Mouse (Mus musculus) midbrain, embryonic 10.5 days (tissue): ENCODE measurements around the gene Gm853. TPM values are rescaled to one million over a fixed set of nuclear protein-coding genes. Genes with fewer than 3 reads are reported as not detected.

ENCODE experiments used
- DNase-seq: peaks from one replicate; pipeline ENCODE4 v3.0.0-alpha.2; 2017; ENCODE audit warnings: low spot score
- H3K27ac ChIP-seq: fragments of 300-500 bp; sonication (generic); replicated peaks from 2 replicates; pipeline ENCODE4 v1.5.1; 2016; ENCODE audit warnings: mild to moderate bottlenecking
- H3K27me3 ChIP-seq: fragments of 300-500 bp; sonication (generic); 2 replicates; pipeline ENCODE4 v1.6.1; 2016; ENCODE audit warnings: low read depth, mild to moderate bottlenecking; ENCODE audit not compliant: poor library complexity, severe bottlenecking
- H3K36me3 ChIP-seq: fragments of 300-500 bp; sonication (generic); 2 replicates; pipeline ENCODE4 v1.6.1; 2016; ENCODE audit warnings: mild to moderate bottlenecking, moderate library complexity
- H3K4me1 ChIP-seq: fragments of 300-500 bp; sonication (generic); 2 replicates; pipeline ENCODE4 v1.6.1; 2016
- H3K4me3 ChIP-seq: fragments of 300-500 bp; sonication (generic); 2 replicates; pipeline ENCODE4 v1.5.1; 2016; ENCODE audit warnings: mild to moderate bottlenecking, moderate library complexity
- H3K9me3 ChIP-seq: fragments of 300-500 bp; sonication (generic); replicated peaks from 2 replicates; pipeline ENCODE4 v1.6.1; 2016; ENCODE audit warnings: mild to moderate bottlenecking
- WGBS: fragments of 180-500 bp; shearing (Covaris S2); methylation state at CpG from one replicate; pipeline ENCODE4 v1.1.7; 2016; 5-methylcytosine and 5-hydroxymethylcytosine counted together
- polyA plus RNA-seq: library from polyadenylated mRNA; unstranded; fragments of >200 nt; fragmentation: Nextera tagmentation; extraction: Ambion mirVana; gene quantifications from 2 replicates; pipeline ENCODE4 v1.2.1, GENCODE M21; 2016

The Gm853 gene
- 0.31 TPM in 1 of 2 replicates, not detected in the other for polyA plus RNA-seq

GRCm38 (mm10) chr4:130222179-130222578, at the start of gene Gm853:
Gene Gm853, minus strand, starts transcription at chr4:130222401.
- Histone ChIP-seq H3K4me3 (no peak within 1 kb of the TSS), H3K36me3 (no peaks in the 10 kb centered on the region), H3K27ac (no peak within 1 kb of the TSS), H3K4me1 (no peaks in the 10 kb centered on the region), H3K27me3 (no peaks in the 10 kb centered on the region), H3K9me3 (no peaks in the 10 kb centered on the region)
- 55% methylated on average over 4 of the region's 4 CpGs for WGBS
- DNase-seq, result no peak

- peaks cover 52% of the 10 kb centered on the region for H3K4me1 ChIP-seq
- H3K27ac ChIP-seq, result no peak overlapping the region
- H3K36me3 ChIP-seq, result 0 out of 2 replicates have a peak, but pooled peaks cover 4% of the 10 kb centered on the region
- WGBS, result 86% methylated on average over 6 of the region's 6 CpGs
- no peaks in the 10 kb centered on the region for H3K9me3 ChIP-seq
- no peak for DNase-seq
- H3K4me3 ChIP-seq, result no peak overlapping the region
- H3K27me3 ChIP-seq, result peaks cover 38% of the 10 kb centered on the region
These were observed 48.6 kb upstream of the Gm853 start for GRCm38 (mm10) chr4:130270611-130271347.

- Histone ChIP-seq H3K9me3 (no peaks in the 10 kb centered on the region), H3K27me3 (peaks cover 33% of the 10 kb centered on the region), H3K27ac (no peak overlapping the region), H3K36me3 (0 out of 2 replicates have a peak, but pooled peaks cover 4% of the 10 kb centered on the region), H3K4me3 (no peak overlapping the region), H3K4me1 (peaks cover 51% of the 10 kb centered on the region)
- 87% methylated on average over 8 of the region's 8 CpGs for WGBS
- no peak for DNase-seq
These were observed 47.9 kb upstream of the Gm853 start for GRCm38 (mm10) chr4:130270089-130270488.

- Histone ChIP-seq H3K36me3 (0 out of 2 replicates have a peak, but pooled peaks cover 5% of the 10 kb centered on the region), H3K4me1 (peaks cover 51% of the 10 kb centered on the region), H3K27me3 (peaks cover 38% of the 10 kb centered on the region), H3K9me3 (no peaks in the 10 kb centered on the region), H3K27ac (no peak overlapping the region), H3K4me3 (no peak overlapping the region)
- no peak for DNase-seq
- WGBS, result 89% methylated on average over 10 of the region's 10 CpGs
These were observed 46.5 kb upstream of the Gm853 start for GRCm38 (mm10) chr4:130268736-130269135.

GRCm38 (mm10) chr4:130267069-130267468, 44.9 kb upstream of the Gm853 start:
- H3K36me3 ChIP-seq, result peaks cover 21% of the 10 kb centered on the region
- H3K27ac ChIP-seq, result peak overlapping the region; percentile 46; the same call in 1 of the 2 replicates
- peaks cover 35% of the 10 kb centered on the region for H3K27me3 ChIP-seq
- no peaks in the 10 kb centered on the region for H3K9me3 ChIP-seq
- no peak overlapping the region for H3K4me3 ChIP-seq
- no peak for DNase-seq
- 81% methylated on average over 7 of the region's 7 CpGs for WGBS
- H3K4me1 ChIP-seq, result peaks cover 43% of the 10 kb centered on the region

- DNase-seq, result no peak
- 47% methylated on average over 9 of the region's 9 CpGs for WGBS
- H3K4me1 ChIP-seq, result peaks cover 43% of the 10 kb centered on the region
These were observed 44.4 kb upstream of the Gm853 start for GRCm38 (mm10) chr4:130266601-130267000.

GRCm38 (mm10) chr4:130264698-130265349, 42.6 kb upstream of the Gm853 start:
- Histone ChIP-seq H3K27me3 (peaks cover 31% of the 10 kb centered on the region), H3K9me3 (no peaks in the 10 kb centered on the region), H3K4me3 (peak overlapping the region; percentile 34), H3K4me1 (peaks cover 43% of the 10 kb centered on the region), H3K27ac (peak overlapping the region; percentile 42), H3K36me3 (peaks cover 34% of the 10 kb centered on the region)
- 25% methylated on average over 24 of the region's 24 CpGs for WGBS
- peak; percentile 77 for DNase-seq

More at GRCm38 (mm10) chr4:130266601-130267000, 44.4 kb upstream of the Gm853 start:
- Histone ChIP-seq H3K36me3 (peaks cover 26% of the 10 kb centered on the region), H3K9me3 (no peaks in the 10 kb centered on the region), H3K4me3 (peak overlapping the region; percentile 9; the same call in 1 of the 2 replicates), H3K27ac (no peak overlapping the region; the same call in 1 of the 2 replicates), H3K27me3 (peaks cover 35% of the 10 kb centered on the region)

- Histone ChIP-seq H3K36me3 (peaks cover 41% of the 10 kb centered on the region), H3K4me1 (peaks cover 43% of the 10 kb centered on the region), H3K4me3 (0 out of 2 replicates have a peak overlapping the region, but pooled peaks have one; percentile 34), H3K27ac (peak overlapping the region; percentile 42), H3K9me3 (no peaks in the 10 kb centered on the region), H3K27me3 (peaks cover 31% of the 10 kb centered on the region)
- 19% methylated on average over 11 of the region's 11 CpGs for WGBS
- no peak for DNase-seq
These were observed 41.9 kb upstream of the Gm853 start for GRCm38 (mm10) chr4:130264131-130264530.

- H3K9me3 ChIP-seq, result no peaks in the 10 kb centered on the region
- no peak overlapping the region for H3K4me3 ChIP-seq
- no peak overlapping the region for H3K27ac ChIP-seq
- H3K27me3 ChIP-seq, result peaks cover 25% of the 10 kb centered on the region
- no peak for DNase-seq
- H3K4me1 ChIP-seq, result peaks cover 18% of the 10 kb centered on the region
- 36% methylated on average over 5 of the region's 5 CpGs for WGBS
- H3K36me3 ChIP-seq, result peaks cover 76% of the 10 kb centered on the region
These were observed 38.2 kb upstream of the Gm853 start for GRCm38 (mm10) chr4:130260406-130260805.

GRCm38 (mm10) chr4:130252441-130253157, 30.4 kb upstream of the Gm853 start:
- WGBS, result 63% methylated on average over 8 of the region's 8 CpGs
- no peak for DNase-seq
- Histone ChIP-seq H3K27ac (no peak overlapping the region), H3K4me1 (peaks cover 6% of the 10 kb centered on the region; the same call in 1 of the 2 replicates), H3K36me3 (peaks cover 52% of the 10 kb centered on the region), H3K9me3 (no peaks in the 10 kb centered on the region), H3K4me3 (no peak overlapping the region), H3K27me3 (no peaks in the 10 kb centered on the region)

GRCm38 (mm10) chr4:130251763-130252162, 29.6 kb upstream of the Gm853 start:
- Histone ChIP-seq H3K4me3 (no peak overlapping the region), H3K4me1 (peaks cover 6% of the 10 kb centered on the region; the same call in 1 of the 2 replicates), H3K27me3 (no peaks in the 10 kb centered on the region), H3K9me3 (no peaks in the 10 kb centered on the region), H3K27ac (no peak overlapping the region), H3K36me3 (peaks cover 44% of the 10 kb centered on the region)
- DNase-seq, result no peak
- 35% methylated on average over 3 of the region's 3 CpGs for WGBS

GRCm38 (mm10) chr4:130251172-130251705, 29.0 kb upstream of the Gm853 start:
- DNase-seq, result no peak
- H3K4me1 ChIP-seq, result peaks cover 6% of the 10 kb centered on the region; the same call in 1 of the 2 replicates
- H3K27ac ChIP-seq, result no peak overlapping the region
- H3K4me3 ChIP-seq, result no peak overlapping the region
- H3K27me3 ChIP-seq, result no peaks in the 10 kb centered on the region
- WGBS, result 51% methylated on average over 7 of the region's 7 CpGs
- no peaks in the 10 kb centered on the region for H3K9me3 ChIP-seq
- H3K36me3 ChIP-seq, result peaks cover 38% of the 10 kb centered on the region
